Mouse (Mus musculus) c-Kit-negative CD71-positive TER-119-positive erythroid progenitor cells, embryonic 14.5 days (primary cell): ENCODE data around the gene Il17f.
"Not testable (repeated sequence)": the region's sequence is repeated elsewhere in the genome, so short reads cannot be mapped to it uniquely, and the experiment has no call there.

ENCODE experiments used
- DNase-seq: peaks from one replicate; pipeline ENCODE4 v3.0.0-alpha.2; 2013; ENCODE audit warnings: low read depth, low spot score

Il17f gene

GRCm38 (mm10) chr1:20787046-20787445, 3.4 kb downstream of the Il17f start:
- DNase-seq = no peak

GRCm38 (mm10) chr1:20778366-20778765, 12.1 kb downstream of the Il17f start:
- no peak for DNase-seq

- not testable (repeated sequence) for DNase-seq
Measured at GRCm38 (mm10) chr1:20774026-20774730, 16.2 kb downstream of the Il17f start.

- DNase-seq = no peak
Measured at GRCm38 (mm10) chr1:20766526-20766925, 23.9 kb downstream of the Il17f start.

- no peak for DNase-seq
Measured at GRCm38 (mm10) chr1:20761411-20761810, 29.0 kb downstream of the Il17f start.

GRCm38 (mm10) chr1:20760331-20760730, 30.1 kb downstream of the Il17f start:
- no peak for DNase-seq

GRCm38 (mm10) chr1:20759799-20760198, 30.6 kb downstream of the Il17f start:
- DNase-seq = no peak

- no peak for DNase-seq
Measured at GRCm38 (mm10) chr1:20757586-20757985, 32.8 kb downstream of the Il17f start.

GRCm38 (mm10) chr1:20754439-20754838, 36.0 kb downstream of the Il17f start:
- no peak for DNase-seq

GRCm38 (mm10) chr1:20740496-20740998, 49.9 kb downstream of the Il17f start:
- DNase-seq = no peak

GRCm38 (mm10) chr1:20738483-20738882, 51.9 kb downstream of the Il17f start:
- no peak for DNase-seq

- DNase-seq = no peak
Measured at GRCm38 (mm10) chr1:20736572-20736971, 53.8 kb downstream of the Il17f start.

GRCm38 (mm10) chr1:20730903-20731302, 59.5 kb downstream of the Il17f start, which contains the start of gene Il17a:
Gene Il17a, plus strand, starts transcription at chr1:20730905.
- DNase-seq = no peak
